ENCODE assay signal across 8 mouse cellular contexts in genomic region chr15:98608058-98608783, GRCm38 (mm10). TPM values are rescaled to one million over a fixed set of nuclear protein-coding genes. Genes with fewer than 3 reads are reported as not detected.
DNase-seq lines count a peak whose midpoint lies in the region; ATAC-seq and TF ChIP-seq lines count a peak whose summit lies in the region.

No protein-coding gene starts in this region.

- peak overlapping the region; percentile 72 for H3K4me2 ChIP-seq in lung, embryonic 14.5 days
- H3K4me2 ChIP-seq in embryonic facial prominence, embryonic 13.5 days: peak overlapping the region; percentile 92
- H3K4me2 ChIP-seq in hindbrain, embryonic 15.5 days: peak overlapping the region; percentile 92

- peaks cover 19% of the 10 kb centered on the region for H3K36me3 ChIP-seq in lung, embryonic 14.5 days (ENCODE audit: insufficient read depth)
- H3K36me3 ChIP-seq in embryonic facial prominence, embryonic 13.5 days: peaks cover 33% of the 10 kb centered on the region
- H3K36me3 ChIP-seq in hindbrain, embryonic 15.5 days: peaks cover 12% of the 10 kb centered on the region

- TF ChIP-seq CTCF in lung, embryonic 14.5 days (IDR thresholded peaks at IDR 0.05; ENCODE audit: low read depth): no peak

- H3K9ac ChIP-seq in lung, embryonic 14.5 days: peak overlapping the region; percentile 90
- H3K9ac ChIP-seq in embryonic facial prominence, embryonic 13.5 days: peak overlapping the region; percentile 87
- peak overlapping the region; percentile 91 for H3K9ac ChIP-seq in hindbrain, embryonic 15.5 days

- no peak for ATAC-seq in lung, embryonic 14.5 days (ENCODE audit: insufficient read depth)
- no peak for ATAC-seq in embryonic facial prominence, embryonic 13.5 days (ENCODE audit: insufficient number of reproducible peaks, insufficient read depth, low FRiP score, low TSS enrichment, low read depth)
- peak; percentile 19; the same call in 1 of the 2 replicates for ATAC-seq in hindbrain, embryonic 15.5 days (ENCODE audit: low FRiP score, low read depth)

- WGBS in lung, embryonic 14.5 days: 7% methylated on average over 10 of the region's 10 CpGs
- 4% methylated on average over 10 of the region's 10 CpGs for WGBS in embryonic facial prominence, embryonic 13.5 days
- WGBS in hindbrain, embryonic 15.5 days: 9% methylated on average over 10 of the region's 10 CpGs

- H3K4me1 ChIP-seq in lung, embryonic 14.5 days (ENCODE audit: insufficient read depth): peaks cover 7% of the 10 kb centered on the region
- peaks cover 38% of the 10 kb centered on the region for H3K4me1 ChIP-seq in embryonic facial prominence, embryonic 13.5 days
- peaks cover 33% of the 10 kb centered on the region for H3K4me1 ChIP-seq in hindbrain, embryonic 15.5 days (replicated peaks)

- H3K4me3 ChIP-seq in lung, embryonic 14.5 days (ENCODE audit: low read depth, low read length): peak overlapping the region; percentile 85
- H3K4me3 ChIP-seq in embryonic facial prominence, embryonic 13.5 days: peak overlapping the region; percentile 81
- H3K4me3 ChIP-seq in hindbrain, embryonic 15.5 days: peak overlapping the region; percentile 81

- no peaks in the 10 kb centered on the region for H3K9me3 ChIP-seq in lung, embryonic 14.5 days (ENCODE audit: low read depth, low read length)
- no peaks in the 10 kb centered on the region for H3K9me3 ChIP-seq in embryonic facial prominence, embryonic 13.5 days
- H3K9me3 ChIP-seq in hindbrain, embryonic 15.5 days: no peaks in the 10 kb centered on the region

- peak overlapping the region; percentile 95 for H3K27ac ChIP-seq in lung, embryonic 14.5 days (ENCODE audit: low read depth)
- H3K27ac ChIP-seq in embryonic facial prominence, embryonic 13.5 days: peak overlapping the region; percentile 88; the same call in 1 of the 2 replicates
- peak overlapping the region; percentile 87 for H3K27ac ChIP-seq in hindbrain, embryonic 15.5 days (replicated peaks)

- no peaks in the 10 kb centered on the region for H3K27me3 ChIP-seq in lung, embryonic 14.5 days (ENCODE audit: insufficient read depth, low read length)
- H3K27me3 ChIP-seq in embryonic facial prominence, embryonic 13.5 days: no peaks in the 10 kb centered on the region
- H3K27me3 ChIP-seq in hindbrain, embryonic 15.5 days: no peaks in the 10 kb centered on the region

- DNase-seq in lung, embryonic 14.5 days: peak; percentile 26
- DNase-seq in lung, postnatal 25 days (ENCODE audit: low spot score): no peak
- peak; percentile 22 for DNase-seq in lung, postnatal 10 days
- no peak for DNase-seq in right cerebral cortex, postnatal 10 days (ENCODE audit: low spot score in 2 of 2)
- DNase-seq in testis, postnatal 14 days (ENCODE audit: low spot score): no peak
- DNase-seq in frontal cortex, postnatal 36 days (ENCODE audit: low spot score in 2 of 2): no peak

RNA-seq across cellular contexts. Expression of gene Adcy6, which starts 1.7 kb away (rescaled TPM):
- polyA plus RNA-seq in lung, embryonic 14.5 days (2014; fragmentation: Nextera tagmentation; extraction: Ambion mirVana): 20.5 and 21.8 TPM in 2 replicates
- 11.7 and 19.5 TPM in 2 replicates for polyA plus RNA-seq in embryonic facial prominence, embryonic 13.5 days (2015; fragmentation: Nextera tagmentation; extraction: Ambion mirVana)
- 10.6 and 13.1 TPM in 2 replicates for polyA plus RNA-seq in hindbrain, embryonic 15.5 days (2015; fragmentation: Nextera tagmentation; extraction: Ambion mirVana)

RNA-seq across cellular contexts. Expression of gene Cacnb3, which starts 22.4 kb away (rescaled TPM):
- polyA plus RNA-seq in lung, embryonic 14.5 days (2014; fragmentation: Nextera tagmentation; extraction: Ambion mirVana): 24.6 and 28.9 TPM in 2 replicates
- 55.6 and 55.7 TPM in 2 replicates for polyA plus RNA-seq in embryonic facial prominence, embryonic 13.5 days (2015; fragmentation: Nextera tagmentation; extraction: Ambion mirVana)
- polyA plus RNA-seq in hindbrain, embryonic 15.5 days (2015; fragmentation: Nextera tagmentation; extraction: Ambion mirVana): 130 and 136 TPM in 2 replicates

RNA-seq across cellular contexts. Expression of gene 4930415O20Rik, which starts 37.4 kb away (rescaled TPM):
- polyA plus RNA-seq in lung, embryonic 14.5 days (2014; fragmentation: Nextera tagmentation; extraction: Ambion mirVana): 0.50 TPM in 1 of 2 replicates, not detected in the other
- not detected in 2 replicates for polyA plus RNA-seq in embryonic facial prominence, embryonic 13.5 days (2015; fragmentation: Nextera tagmentation; extraction: Ambion mirVana)
- not detected in 2 replicates for polyA plus RNA-seq in hindbrain, embryonic 15.5 days (2015; fragmentation: Nextera tagmentation; extraction: Ambion mirVana)

RNA-seq across cellular contexts. Expression of gene Ccnt1, which starts 37.5 kb away (rescaled TPM):
- polyA plus RNA-seq in lung, embryonic 14.5 days (2014; fragmentation: Nextera tagmentation; extraction: Ambion mirVana): 57.7 and 58.5 TPM in 2 replicates
- polyA plus RNA-seq in embryonic facial prominence, embryonic 13.5 days (2015; fragmentation: Nextera tagmentation; extraction: Ambion mirVana): 63.1 and 66.2 TPM in 2 replicates
- 64.7 and 65.6 TPM in 2 replicates for polyA plus RNA-seq in hindbrain, embryonic 15.5 days (2015; fragmentation: Nextera tagmentation; extraction: Ambion mirVana)

RNA-seq across cellular contexts. Expression of gene Ddx23, which starts 54.5 kb away (rescaled TPM):
- polyA plus RNA-seq in lung, embryonic 14.5 days (2014; fragmentation: Nextera tagmentation; extraction: Ambion mirVana): 27.2 and 28.7 TPM in 2 replicates
- polyA plus RNA-seq in embryonic facial prominence, embryonic 13.5 days (2015; fragmentation: Nextera tagmentation; extraction: Ambion mirVana): 34.5 and 35.4 TPM in 2 replicates
- 19.4 and 24.8 TPM in 2 replicates for polyA plus RNA-seq in hindbrain, embryonic 15.5 days (2015; fragmentation: Nextera tagmentation; extraction: Ambion mirVana)

Comparison
In these comparisons a context has a peak if more than half of its experiments do, and no peak if none do; other contexts are left out.
1. DNase-seq: peak in lung, embryonic 14.5 days (single experiment) and lung, postnatal 10 days (single experiment); none in lung, postnatal 25 days (single experiment), right cerebral cortex, postnatal 10 days (0 of 2), testis, postnatal 14 days (single experiment) and frontal cortex, postnatal 36 days (0 of 2).
2. Peak in every context shown above with its lines, with median percentiles within 50 percentile points of each other: H3K27ac ChIP-seq, H3K4me2 ChIP-seq, H3K4me3 ChIP-seq and H3K9ac ChIP-seq.